Mouse (Mus musculus) Patski (cell line): ENCODE data around the gene Pla2g1b. TPM values are rescaled to one million over a fixed set of nuclear protein-coding genes. Genes with fewer than 3 reads are reported as not detected.
A peak's percentile ranks its signal among the peaks of the same experiment; 100 is the strongest.

Experiments
- ATAC-seq: fragments of 100-300 bp; one replicate; pipeline ENCODE4 v1.8.0; 2021
- CTCF ChIA-PET: fragments of 350-600 bp; sonication (Branson Sonifier 250); formaldehyde crosslinking; loops from one replicate; lab custom pipeline; 2022; ENCODE audit warnings: inconsistent platforms; lab: Charles Lee
- POLR2A ChIA-PET: fragments of 350-600 bp; sonication (Branson Sonifier 250); formaldehyde crosslinking; loops from one replicate; lab custom pipeline; 2022; ENCODE audit warnings: antibody characterized with exemption, inconsistent platforms; lab: Charles Lee
- DNase-seq: peaks from one replicate; pipeline ENCODE4 v3.0.0-alpha.2; 2011; ENCODE audit warnings: low read depth, low spot score
- H3K27me3 ChIP-seq: fragments of 371-371 bp; one replicate; pipeline ENCODE4 v1.5.1; 2021
- CTCF ChIP-seq: fragments of 100-300 bp; IDR thresholded peaks from one replicate; pipeline ENCODE4 v1.5.1; 2021
- in situ Hi-C: fragments of 300-500 bp; cut with MboI; formaldehyde crosslinking; loops from 3 replicates; pipeline ENCODE4 v1.11.1; 2018; ENCODE audit warnings: low pct_unique_long_range_greater_than_20kb, mixed read lengths
- polyA plus RNA-seq: library from polyadenylated mRNA; unstranded; gene quantifications from one replicate; pipeline ENCODE4 v1.2.3, GENCODE M21; 2021

Gene Pla2g1b
- polyA plus RNA-seq, 1 experiment from 2014 or later = not detected

GRCm38 (mm10) chr5:115484996-115485395, 18.9 kb downstream of the Pla2g1b start:
- in situ Hi-C loops = no loop called here
- ChIA-PET POLR2A (no interaction called here), CTCF (interaction anchor here (1.3 kb wide), 1 partner anchor 13 kb away, joined by 5 read pairs; no protein-coding TSS in a partner anchor)
- no peak for DNase-seq
- H3K27me3 ChIP-seq = no peaks in the 10 kb centered on the region
- TF ChIP-seq CTCF = no peak
- no peak for ATAC-seq

GRCm38 (mm10) chr5:115485489-115486205, 19.6 kb downstream of the Pla2g1b start:
- TF ChIP-seq CTCF = no peak
- ChIA-PET POLR2A (interaction anchor here (0.6 kb wide), 2 partner anchors 45 to 75 kb away, joined by 4 read pairs; no protein-coding TSS in a partner anchor), CTCF (interaction anchor here (1.1 kb wide), 1 partner anchor 10 kb away, joined by 3 read pairs; no protein-coding TSS in a partner anchor)
- H3K27me3 ChIP-seq = no peaks in the 10 kb centered on the region
- no peak for ATAC-seq
- no peak for DNase-seq
- in situ Hi-C loops = no loop called here

- no peak for ATAC-seq
- in situ Hi-C loops = no loop called here
- DNase-seq = no peak
- H3K27me3 ChIP-seq = no peaks in the 10 kb centered on the region
- TF ChIP-seq CTCF = no peak
- CTCF ChIA-PET = interaction anchor here (1.1 kb wide), 1 partner anchor 11 kb away, joined by 3 read pairs; no protein-coding TSS in a partner anchor
- POLR2A ChIA-PET = interaction anchor here (0.6 kb wide), 1 partner anchor 46 kb away, joined by 4 read pairs; no protein-coding TSS in a partner anchor
These were observed 20.7 kb downstream of the Pla2g1b start for GRCm38 (mm10) chr5:115486726-115487125.

- CTCF ChIA-PET = no interaction called here
- no peak for TF ChIP-seq CTCF
- POLR2A ChIA-PET = no interaction called here
- no peak for DNase-seq
- no peak for ATAC-seq
- no peaks in the 10 kb centered on the region for H3K27me3 ChIP-seq
- in situ Hi-C loops = no loop called here
These were observed 21.3 kb downstream of the Pla2g1b start for GRCm38 (mm10) chr5:115487353-115487752.

- TF ChIP-seq CTCF = no peak
- POLR2A ChIA-PET = interaction anchor here (2.3 kb wide), 1 partner anchor 55 kb away, joined by 6 read pairs; no protein-coding TSS in a partner anchor
- DNase-seq (no peak), ATAC-seq (no peak)
- CTCF ChIA-PET = no interaction called here
- in situ Hi-C loops = no loop called here
- H3K27me3 ChIP-seq = no peaks in the 10 kb centered on the region
These were observed 22.0 kb downstream of the Pla2g1b start for GRCm38 (mm10) chr5:115487942-115488580.

- POLR2A ChIA-PET = interaction anchor here (0.6 to 2.3 kb wide), 5 partner anchors 14 to 359 kb away, joined by 3 to 6 read pairs (median 3); no protein-coding TSS in a partner anchor
- no peak for TF ChIP-seq CTCF
- H3K27me3 ChIP-seq = no peaks in the 10 kb centered on the region
- in situ Hi-C loops = no loop called here
- CTCF ChIA-PET = no interaction called here
- DNase-seq = no peak
- ATAC-seq = peak; percentile 31
These were observed 23.0 kb downstream of the Pla2g1b start for GRCm38 (mm10) chr5:115488841-115489698.

- CTCF ChIA-PET = no interaction called here
- in situ Hi-C loops = no loop called here
- DNase-seq (peak; percentile 86), ATAC-seq (peak; percentile 58)
- POLR2A ChIA-PET = interaction anchor here (0.6 to 2.3 kb wide), 3 partner anchors 13 to 145 kb away, joined by 3 to 6 read pairs (median 3); no protein-coding TSS in a partner anchor
- H3K27me3 ChIP-seq = no peaks in the 10 kb centered on the region
- no peak for TF ChIP-seq CTCF
These were observed 23.9 kb downstream of the Pla2g1b start for GRCm38 (mm10) chr5:115489699-115490637.

- CTCF ChIA-PET = no interaction called here
- DNase-seq (no peak), ATAC-seq (no peak)
- no peaks in the 10 kb centered on the region for H3K27me3 ChIP-seq
- POLR2A ChIA-PET = interaction anchor here (0.6 to 2.3 kb wide), 3 partner anchors 39 to 144 kb away, joined by 3 to 6 read pairs (median 3); no protein-coding TSS in a partner anchor
- in situ Hi-C loops = no loop called here
- TF ChIP-seq CTCF = no peak
These were observed 24.6 kb downstream of the Pla2g1b start for GRCm38 (mm10) chr5:115490638-115491000.

- POLR2A ChIA-PET = interaction anchor here (0.7 to 1.6 kb wide), 7 partner anchors 18 to 381 kb away, joined by 3 to 5 read pairs (median 3); no protein-coding TSS in a partner anchor
- DNase-seq = no peak
- no peak for TF ChIP-seq CTCF
- no peak for ATAC-seq
- H3K27me3 ChIP-seq = no peaks in the 10 kb centered on the region
- CTCF ChIA-PET = interaction anchor here (1.0 to 2.8 kb wide), 4 partner anchors 12 to 89 kb away, joined by 3 to 9 read pairs (median 4); no protein-coding TSS in a partner anchor
- in situ Hi-C loops = no loop called here
These were observed 25.0 kb downstream of the Pla2g1b start for GRCm38 (mm10) chr5:115491076-115491475.
